Mouse (Mus musculus) cerebellum, postnatal 14 days (tissue): Measurements from ENCODE around the gene Mgat5.

Source experiments
- DNase-seq, 2 experiments: peaks; one replicate each; pipeline ENCODE4 v3.0.0; 2021; ENCODE audit warnings: mixed read lengths in 2 of 2

The Mgat5 gene

DNA sequence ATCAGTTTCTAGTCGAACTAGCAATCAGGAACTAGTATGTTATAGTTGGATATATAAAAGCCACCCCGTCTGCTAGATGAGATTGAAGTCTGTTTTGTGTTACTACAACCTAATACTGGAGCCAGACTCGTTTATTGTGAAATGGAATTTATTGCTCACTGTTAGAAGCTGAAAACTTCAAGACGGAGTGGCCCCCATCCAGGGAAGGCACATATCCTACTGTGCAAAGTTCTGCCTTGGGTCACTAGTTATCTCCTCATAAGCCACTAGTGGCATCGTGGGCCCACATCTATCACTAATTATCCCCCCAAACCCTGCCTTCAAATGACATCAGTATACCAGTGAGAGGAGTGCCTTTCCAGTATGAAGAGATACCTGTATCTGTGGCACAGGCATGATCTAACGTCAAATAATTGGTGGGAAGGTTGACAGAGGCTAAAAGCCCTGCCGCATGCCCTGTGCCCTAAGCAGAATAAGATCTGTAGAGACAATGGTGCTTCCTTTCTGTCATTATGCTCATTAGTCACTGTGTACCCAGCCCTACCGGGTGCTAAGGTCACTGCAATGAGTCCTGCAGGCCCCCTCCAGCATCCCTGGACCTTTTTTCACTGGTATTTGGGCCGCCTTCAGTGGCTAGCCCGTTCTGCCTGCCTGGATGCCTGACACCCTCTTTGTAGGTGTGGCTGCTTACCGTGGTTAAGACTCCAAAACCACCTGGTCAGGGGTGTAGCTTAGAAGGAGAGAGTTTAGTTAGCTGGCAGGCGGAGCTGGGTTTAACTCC is 191.9 kb downstream of the Mgat5 start:
- no peak for DNase-seq

DNA sequence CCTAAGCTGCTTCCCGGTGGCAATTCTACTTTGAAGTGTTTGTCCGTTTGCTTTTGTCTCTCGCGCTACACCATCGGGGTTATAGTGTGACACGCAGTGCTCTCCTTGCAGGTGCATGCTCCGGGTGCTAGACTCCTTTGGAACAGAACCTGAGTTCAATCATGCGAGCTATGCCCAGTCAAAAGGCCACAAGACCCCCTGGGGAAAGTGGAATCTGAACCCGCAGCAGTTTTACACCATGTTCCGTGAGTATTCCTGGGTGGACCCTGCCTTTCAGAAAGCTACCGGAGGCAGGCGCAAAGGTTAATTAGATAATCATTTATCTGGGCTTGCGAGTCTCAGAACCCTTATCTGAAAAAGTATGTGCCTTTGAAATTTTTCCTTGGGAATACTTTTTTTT is 192.6 kb downstream of the Mgat5 start:
- DNase-seq = no peak

DNA sequence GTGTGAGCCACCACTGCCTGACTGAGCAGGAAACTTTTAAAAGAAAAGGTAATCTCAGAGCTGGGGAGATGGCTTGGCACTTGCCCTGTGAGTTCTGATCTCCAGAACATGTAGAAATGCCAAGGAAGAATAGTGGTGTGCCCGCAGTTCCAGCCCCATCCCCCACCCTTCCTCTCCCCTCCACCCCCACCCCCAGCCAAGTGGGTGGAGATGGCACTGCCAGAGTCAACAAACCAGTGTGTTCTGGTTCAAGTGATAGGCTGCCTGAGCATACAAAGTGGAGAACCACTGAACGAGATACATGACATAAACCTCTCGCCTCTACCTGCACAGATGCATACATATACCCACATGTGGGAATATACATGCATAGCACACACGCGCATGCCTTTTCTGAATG is 193.4 kb downstream of the Mgat5 start:
- no peak for DNase-seq

DNA sequence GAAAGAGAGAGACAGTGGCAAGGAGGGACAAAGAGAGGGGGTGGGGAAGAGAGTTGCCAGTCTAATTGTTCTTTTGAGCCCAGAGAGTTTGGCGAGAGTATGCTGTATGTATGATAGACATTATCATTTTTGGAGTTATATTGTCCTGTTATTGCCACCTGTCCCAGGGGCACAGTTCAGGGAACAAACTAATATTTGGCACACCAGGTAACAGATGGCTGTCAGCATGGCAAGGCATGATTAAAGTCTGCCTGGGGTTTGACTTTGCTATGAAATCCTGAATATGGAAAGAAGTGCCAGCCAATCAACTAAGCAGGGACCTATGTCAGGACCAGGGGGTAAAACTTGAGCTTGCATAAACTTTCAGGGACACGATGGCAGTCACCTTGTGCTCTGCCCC is 195.4 kb downstream of the Mgat5 start:
- peak in 1 of 2 experiments; percentile 57 for DNase-seq

DNA sequence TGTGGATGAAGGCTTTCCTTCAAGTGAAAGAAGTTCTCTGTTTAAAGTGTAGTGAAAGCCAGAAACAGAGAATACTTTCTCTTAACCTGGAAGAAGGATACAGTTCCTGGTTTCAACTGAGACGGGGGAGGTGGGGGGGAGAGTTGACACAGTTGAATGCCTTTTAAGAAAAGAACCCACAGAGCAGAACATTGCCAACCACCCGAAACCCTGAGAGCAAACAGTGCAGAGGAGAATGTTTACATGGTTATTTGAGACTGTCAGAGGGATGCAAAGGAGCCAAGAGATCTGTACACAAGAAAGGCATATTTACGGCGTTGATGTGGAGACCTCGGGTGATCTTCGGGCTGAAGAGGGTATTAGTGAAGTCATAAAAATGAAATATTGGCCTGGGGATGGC is 195.9 kb downstream of the Mgat5 start:
- no peak for DNase-seq

DNA sequence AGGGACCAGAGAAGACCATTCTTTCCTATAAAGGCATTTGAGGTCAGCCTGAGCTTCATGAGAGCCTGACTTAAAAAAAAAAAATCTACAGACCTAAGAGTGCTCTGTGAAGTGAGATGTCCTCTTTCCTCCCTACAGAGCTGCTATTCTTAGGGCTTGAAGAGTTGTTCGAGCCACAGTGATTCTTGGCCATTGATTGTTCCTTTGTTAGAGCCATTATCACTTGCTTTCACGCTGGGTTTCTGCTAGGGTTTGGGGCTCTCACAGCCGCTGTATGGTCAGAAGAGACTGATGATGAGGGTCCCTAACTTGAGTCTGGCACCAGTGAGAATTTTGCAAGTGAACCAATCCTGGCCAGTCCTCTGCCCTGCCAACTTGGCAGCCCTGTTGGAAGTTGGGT is 199.8 kb downstream of the Mgat5 start:
- no peak for DNase-seq

DNA sequence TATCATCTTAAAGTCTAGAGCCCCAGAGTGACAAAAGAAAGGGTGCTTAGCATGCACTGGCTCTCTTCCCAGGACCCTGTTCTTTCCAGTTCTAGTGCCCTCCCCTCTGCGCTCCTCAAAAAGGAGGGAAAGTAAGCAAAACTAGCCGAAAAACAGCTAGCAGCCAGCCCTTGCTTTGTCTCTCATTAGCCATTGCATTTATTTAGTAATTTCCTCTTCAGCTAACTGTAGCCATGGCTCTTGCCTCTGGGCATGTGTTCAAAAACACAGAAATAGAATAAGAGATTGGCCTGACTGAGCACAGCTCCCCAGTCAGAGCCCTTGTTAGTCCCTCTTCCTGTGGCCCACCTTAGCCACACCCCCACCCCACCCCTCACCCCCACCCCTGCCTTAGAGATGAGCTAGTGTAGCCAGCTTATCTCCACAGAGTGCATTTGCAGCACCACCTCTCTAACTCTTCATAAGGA is 204.2 kb downstream of the Mgat5 start:
- DNase-seq = no peak

DNA sequence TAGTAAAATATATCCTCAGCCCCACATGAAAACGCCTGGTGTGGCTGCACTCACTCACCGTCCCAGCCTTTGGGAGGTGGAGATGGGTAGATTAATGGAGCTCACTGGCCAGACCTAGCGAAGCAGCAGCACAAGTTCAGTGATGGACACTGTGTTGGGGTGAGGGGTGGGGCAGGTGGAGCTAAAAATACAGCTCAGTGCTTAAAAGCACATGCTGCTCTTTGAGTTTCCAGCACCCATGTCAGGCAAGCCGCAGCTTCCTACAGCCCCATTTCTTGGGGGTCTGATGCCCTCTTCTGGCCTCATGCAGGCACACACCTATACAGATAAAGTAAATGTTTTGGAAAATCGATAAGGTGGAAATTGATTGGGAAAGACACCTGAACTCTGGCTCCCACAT is 204.7 kb downstream of the Mgat5 start:
- no peak for DNase-seq

DNA sequence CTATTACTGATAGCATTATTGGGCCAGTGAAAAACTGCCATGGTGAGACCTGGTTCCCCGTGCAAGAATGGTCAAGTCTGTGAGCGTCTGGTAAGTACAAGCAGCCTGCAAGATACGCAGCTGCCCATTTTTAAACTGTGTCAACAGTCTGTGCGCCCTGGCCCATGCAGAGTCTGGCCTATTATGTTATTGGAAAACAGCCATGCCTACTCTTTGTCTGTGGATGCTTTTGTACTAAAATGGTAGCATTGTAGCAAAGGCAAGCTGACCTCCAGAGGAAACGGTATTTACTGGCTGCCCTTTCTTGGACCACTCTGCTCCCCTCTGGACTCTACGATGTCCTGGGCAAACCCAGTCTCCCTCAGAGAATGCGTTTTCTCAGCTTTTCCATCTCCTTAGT is 209.7 kb downstream of the Mgat5 start:
- DNase-seq = peak; percentile 52 to 58

DNA sequence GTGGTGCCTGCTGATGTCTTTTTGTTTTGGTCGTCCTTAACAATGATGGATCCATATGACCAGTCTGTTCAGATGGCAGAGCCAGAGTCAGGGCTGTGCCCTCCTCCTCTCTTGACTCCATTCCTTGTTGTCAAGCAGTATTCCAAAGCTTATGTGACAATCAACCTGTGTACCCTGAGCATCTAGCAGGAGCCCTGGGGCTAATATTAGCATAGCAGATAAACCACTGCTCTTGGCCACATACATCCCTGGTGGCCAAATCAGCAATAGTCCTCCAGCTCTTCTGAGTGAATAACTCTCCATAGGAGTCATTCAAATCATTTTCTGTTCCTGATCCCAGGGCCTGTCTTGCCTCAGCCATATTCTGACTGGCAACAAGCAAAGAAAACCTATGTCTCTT is 211.1 kb downstream of the Mgat5 start:
- DNase-seq = no peak

DNA sequence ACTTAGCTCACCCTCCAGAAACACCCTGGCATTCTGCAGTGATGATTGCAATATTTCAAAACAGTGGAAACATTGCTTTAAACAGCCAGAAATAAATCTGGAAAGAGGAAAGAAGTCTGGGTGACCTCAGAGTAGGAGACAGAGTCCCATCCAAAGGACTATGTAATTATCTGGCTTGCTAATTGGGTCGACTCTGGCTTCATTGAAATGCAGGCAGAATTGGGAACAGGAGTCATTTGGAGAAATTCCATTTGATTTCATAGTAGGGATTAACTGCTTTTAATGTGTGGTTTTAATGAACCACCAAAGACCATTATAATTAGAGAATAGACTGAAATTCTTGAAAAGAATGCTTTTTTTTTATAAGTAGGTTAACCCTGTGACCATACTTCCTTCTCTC is 212.2 kb downstream of the Mgat5 start:
- no peak for DNase-seq

DNA sequence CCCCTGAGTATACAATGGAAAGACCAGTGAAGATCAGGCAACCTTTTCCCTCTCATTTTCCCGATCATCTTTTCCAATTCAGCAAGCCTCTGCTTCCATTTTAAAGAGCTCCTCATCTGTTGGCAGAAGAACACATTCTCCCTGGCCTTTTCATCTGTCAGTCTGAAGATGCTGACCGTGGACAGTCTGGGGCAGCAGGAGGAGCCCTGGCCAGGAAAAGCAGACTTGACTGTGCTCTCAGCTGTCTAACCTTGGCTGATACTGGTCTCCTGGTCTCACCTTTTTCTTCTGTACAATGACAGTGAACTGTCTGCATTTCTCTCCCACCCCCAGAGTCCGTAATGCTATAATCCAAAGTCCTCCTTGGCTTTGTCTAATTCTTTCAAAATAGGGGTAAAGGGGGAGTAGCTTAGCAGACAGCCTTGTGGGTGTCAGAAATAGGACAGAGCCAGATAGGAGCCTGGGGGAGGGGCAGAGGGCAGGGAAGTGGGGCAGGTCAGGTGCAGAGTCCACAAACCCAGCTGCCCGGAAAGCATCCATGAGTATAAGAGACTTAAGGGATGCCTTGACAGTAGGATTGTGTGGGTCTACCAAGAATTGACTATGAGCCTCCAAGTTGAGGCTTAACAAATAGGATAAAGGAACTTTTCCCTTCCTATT is 214.2 kb downstream of the Mgat5 start:
- no peak for DNase-seq

DNA sequence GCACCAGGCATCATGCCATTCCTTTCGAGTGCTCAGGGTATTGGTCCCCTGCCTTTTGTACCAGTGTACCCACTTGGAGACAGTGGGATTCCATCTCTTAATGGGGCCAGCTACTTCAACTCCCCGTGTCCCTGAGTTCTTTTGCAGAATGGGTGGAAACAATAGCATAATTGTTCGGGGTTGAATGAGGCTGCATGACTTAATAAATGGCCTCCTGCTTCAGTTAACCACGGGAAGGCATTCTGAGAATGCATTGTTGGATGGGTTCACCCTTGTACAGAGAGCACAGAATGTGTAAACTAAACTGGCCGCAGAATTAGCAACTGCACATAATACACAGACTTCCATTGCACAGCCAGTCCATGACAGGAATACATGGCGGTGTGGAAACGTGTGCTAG is 214.8 kb downstream of the Mgat5 start:
- DNase-seq = no peak

DNA sequence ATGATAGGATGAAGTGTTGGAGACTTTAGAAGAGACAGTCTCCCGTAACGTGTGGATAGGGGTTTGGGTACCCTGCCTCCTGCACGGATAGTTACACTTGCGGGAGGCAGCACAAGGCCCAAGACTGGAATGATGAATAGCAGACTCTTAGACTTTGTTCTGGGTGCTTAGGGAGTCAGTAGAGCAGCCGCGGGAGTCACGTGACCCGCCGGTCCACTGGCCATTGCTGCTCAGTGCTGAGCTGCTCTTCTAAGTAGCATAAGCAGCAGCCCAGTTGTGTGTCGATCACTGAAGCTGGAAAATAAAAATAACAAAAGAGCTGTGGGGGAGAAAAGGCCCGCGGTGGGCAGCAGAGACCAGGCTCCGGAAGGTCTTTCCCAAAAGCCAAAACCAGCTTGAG is 215.6 kb downstream of the Mgat5 start:
- DNase-seq = no peak

DNA sequence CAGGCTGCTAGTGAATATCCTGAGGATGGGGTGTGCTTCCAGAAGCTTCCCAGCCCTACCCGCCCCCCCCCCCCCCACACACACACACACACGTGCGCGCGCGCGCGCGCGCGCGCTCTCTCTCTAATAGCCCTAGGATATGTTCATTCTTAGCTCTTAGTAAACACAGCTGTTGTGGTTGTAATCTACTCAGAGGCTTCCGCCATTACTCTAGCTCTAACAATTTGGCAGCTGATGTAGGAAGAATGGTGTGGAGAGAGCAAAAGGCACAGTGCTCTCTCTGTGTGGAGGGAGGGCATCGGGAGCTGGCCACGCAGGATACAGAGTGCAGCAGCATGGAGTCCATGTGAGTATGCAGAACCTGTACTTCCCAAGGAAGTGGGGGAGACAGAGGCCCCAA is 216.0 kb downstream of the Mgat5 start:
- no peak for DNase-seq

DNA sequence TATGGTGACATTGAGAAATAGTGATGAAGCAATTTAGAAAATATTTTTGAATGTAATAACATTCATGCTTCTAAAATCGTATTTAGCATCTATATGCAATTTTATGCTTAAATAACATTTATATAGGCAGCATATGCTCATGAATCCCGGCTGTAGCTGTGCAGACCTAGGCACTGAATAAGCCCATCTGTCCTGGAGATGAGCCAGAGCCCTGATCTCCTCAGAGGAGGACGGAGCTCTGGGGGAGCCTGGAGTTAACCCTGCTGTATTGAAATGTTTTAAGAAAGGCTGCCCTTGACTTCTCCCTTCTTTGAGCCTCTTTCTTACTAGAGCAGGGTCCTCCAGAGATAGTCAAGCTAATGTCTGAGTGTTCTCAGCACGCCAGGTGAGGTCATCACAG is 217.8 kb downstream of the Mgat5 start:
- peak; percentile 63 to 67 for DNase-seq

DNA sequence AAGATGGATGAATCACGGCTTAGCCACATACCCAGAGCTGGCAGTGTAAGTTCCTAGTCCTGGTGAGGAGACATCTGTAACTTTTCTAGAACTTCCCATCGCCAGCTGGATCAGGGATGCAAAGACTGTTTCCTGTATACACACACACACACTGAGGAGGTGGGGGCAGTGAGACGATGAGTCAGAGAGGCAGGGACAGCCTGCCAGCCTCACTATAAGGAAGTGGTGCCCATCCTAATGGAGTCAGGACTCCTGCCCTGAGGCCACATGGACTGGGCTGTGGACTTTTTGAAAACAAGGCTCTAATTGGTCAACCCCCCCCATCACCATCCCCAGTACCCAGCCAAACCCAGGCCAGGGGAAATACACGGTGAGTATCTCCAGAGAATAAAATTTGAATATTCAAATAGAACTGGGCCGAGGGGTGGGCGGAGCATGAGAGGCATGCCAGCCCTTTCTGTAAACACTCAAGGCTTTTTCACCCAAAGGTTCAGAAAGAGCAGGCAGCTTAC is 220.3 kb downstream of the Mgat5 start:
- DNase-seq = peak in 1 of 2 experiments; percentile 25

DNA sequence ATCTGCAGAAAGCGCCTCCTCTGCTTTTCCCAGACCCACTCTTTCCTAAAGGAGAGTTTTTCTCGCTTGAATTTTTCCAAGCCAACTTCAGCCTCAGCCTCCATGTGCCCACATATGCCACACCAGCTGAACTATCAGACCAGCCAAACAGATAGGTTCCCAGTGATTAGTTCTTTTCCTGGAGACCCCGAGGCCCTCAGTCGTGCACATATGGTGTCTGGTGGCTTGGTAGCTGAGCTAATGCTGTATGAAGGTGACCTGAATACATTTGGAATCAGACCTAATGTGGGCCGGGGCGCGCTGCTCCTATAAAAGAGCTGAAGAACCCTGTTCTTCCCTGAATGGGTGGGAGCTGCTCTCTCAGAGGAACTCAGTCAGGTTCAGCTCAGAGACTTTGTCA is 225.5 kb downstream of the Mgat5 start:
- DNase-seq = peak; percentile 51 to 60

DNA sequence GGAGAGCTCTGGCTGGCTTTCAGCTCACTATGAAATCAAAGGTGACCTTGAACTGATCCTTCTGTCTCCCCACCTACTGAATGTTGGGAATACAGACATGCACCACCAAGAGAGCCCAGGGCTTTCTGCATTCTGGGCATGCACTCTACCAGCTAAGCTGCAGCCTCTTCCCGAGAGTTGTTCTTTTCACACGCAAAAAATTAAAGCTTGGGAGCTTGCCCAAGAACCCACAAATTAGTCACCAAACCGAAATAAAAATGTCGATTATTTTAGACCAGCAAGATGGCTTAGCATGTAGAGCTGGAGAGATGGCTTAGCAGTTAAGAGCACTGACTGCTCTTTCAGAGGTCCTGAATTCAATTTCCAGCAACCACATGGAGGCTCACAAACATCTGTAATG is 230.0 kb downstream of the Mgat5 start:
- no peak for DNase-seq

DNA sequence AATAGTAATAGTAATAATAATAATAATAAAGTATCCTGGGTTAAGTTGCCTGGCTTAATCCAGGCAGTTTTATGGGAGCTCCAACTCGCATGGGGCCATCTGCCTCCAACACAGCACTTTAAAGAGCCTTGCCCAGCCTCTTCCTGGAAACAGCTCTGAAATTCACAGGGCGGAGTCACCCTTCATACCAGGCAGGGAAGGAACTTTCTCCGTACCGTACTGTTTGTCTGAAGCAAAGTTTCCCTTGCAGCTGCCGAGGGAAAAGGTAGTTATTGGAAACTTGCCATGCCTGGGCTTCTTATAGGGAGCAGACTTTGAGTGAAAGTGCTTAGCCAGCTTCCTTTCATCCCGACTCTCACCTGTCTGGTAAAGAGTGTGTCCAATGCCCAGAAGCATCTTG is 232.3 kb downstream of the Mgat5 start:
- no peak for DNase-seq

DNA sequence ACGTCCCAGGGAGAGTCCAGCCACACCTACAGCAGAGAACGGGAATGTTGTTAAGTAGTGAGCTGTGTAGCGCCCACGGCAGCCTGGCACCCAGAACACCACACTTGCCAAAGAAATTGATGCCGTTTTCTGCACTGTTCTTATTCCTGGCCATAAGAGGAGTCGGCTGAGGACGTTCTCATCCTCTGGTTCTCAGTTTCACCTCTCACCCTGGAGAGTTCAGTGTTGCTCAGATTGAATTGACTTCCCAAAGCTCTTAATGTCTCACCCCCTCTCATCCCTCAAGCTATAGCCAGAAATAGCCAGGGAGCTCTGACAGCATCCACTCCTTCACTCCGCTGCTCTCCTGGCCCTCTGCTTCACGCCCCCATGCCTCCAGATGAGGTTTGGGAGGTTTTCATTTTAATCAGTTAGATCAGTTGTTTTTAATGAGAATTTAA is 234.7 kb downstream of the Mgat5 start:
- DNase-seq = no peak

DNA sequence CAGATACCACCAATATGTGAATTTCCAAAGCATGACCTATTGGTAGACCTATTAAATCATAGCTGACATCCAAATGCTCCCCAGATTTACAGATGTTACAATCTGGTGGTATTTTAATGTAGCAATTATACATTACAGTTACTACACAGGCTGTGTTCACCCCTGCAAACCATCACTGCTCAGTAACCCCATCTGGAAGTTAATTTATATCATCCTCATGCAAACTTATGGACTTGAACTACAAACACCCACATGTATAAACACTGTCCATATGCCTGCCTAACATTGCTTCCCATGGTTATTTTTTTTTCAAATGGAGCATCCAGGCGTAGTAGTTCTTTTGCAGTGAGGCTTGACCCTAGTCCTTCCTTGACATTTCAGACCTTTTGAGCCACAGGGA is 236.2 kb downstream of the Mgat5 start:
- no peak for DNase-seq

DNA sequence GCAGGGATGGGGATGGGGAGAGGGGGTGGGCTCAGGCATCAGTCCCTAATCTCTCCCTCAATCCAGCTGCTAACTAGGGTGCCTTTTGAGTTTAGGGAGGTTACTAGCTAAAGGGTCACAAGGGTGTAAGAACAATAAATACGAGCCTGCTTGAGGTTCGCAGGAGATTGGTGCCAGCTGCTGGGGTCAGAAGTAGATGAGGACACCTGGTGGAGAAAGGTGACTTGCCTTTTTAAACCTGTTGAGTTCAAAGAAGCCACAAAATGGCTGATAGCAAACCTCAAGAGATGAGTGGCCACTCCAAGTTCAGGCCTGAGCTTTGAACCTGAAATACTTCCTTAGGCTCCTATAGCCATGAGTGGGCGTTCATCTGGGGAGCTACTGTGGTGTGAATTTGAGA is 236.9 kb downstream of the Mgat5 start:
- no peak for DNase-seq
